Mouse (Mus musculus) bone marrow, adult 2 months (tissue): ENCODE measurements at regions not wholly inside any gene's neighbourhood (a gene's known extent, or its start where the extent isn't known, plus 50 kb on each side); places are given as distances from the start of the nearest gene placed in this dataset.

Experiments used
- H3K27ac ChIP-seq: fragments of 200-500 bp; 2 replicates; pipeline ENCODE4 v1.5.1; 2012; ENCODE audit warnings: low read depth, mild to moderate bottlenecking, control low read depth, inconsistent platforms, low read length; ENCODE audit not compliant: control insufficient read depth, poor library complexity, insufficient read depth
- H3K4me1 ChIP-seq: fragments of 200-500 bp; 2 replicates; pipeline ENCODE4 v1.6.1; 2011; ENCODE audit warnings: low read length; ENCODE audit not compliant: control insufficient read depth, insufficient read depth
- H3K4me3 ChIP-seq: fragments of 200-500 bp; replicated peaks from 2 replicates; pipeline ENCODE3; 2011; ENCODE audit warnings: mild to moderate bottlenecking, low read depth, low read length, control low read depth; ENCODE audit not compliant: control insufficient read depth
- CTCF ChIP-seq: fragments of 200-500 bp; IDR thresholded peaks from 2 replicates; pipeline ENCODE4 v1.5.1; 2011; ENCODE audit warnings: low read length, control low read depth; ENCODE audit not compliant: control insufficient read depth, insufficient read depth
- POLR2A ChIP-seq: fragments of 200-500 bp; IDR thresholded peaks from 2 replicates; pipeline ENCODE4 v1.6.1; 2011; ENCODE audit warnings: low read depth, mild to moderate bottlenecking, control low read depth, low read length, borderline replicate concordance; ENCODE audit not compliant: control insufficient read depth
- WGBS: fragments of 180-500 bp; shearing (Covaris S2); methylation state at CpG from one replicate; pipeline ENCODE4 v1.1.7; 2018; 5-methylcytosine and 5-hydroxymethylcytosine counted together

DNA sequence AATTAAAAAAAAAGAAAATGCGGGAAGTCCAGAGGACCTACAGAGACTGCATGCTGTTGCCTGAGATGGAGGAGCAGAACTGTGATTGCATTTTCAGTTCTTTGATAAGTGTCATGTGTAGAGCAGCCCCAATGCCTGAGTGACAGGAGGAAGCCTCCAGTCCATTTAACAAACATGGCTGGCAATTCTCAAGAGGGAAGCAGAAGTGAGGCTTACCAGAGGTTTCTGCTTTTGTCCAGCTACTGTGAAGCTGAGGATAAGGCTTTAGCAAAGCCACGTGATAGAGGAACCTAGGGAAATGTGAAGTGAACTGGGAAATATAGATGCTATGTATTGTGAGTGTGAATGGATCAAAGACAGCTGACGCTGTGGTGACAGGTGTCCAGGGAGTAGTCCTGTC, 56.6 kb downstream of the Sucnr1 start:
- TF ChIP-seq POLR2A (no peak), CTCF (no peak)
- WGBS = 66% methylated on average over 3 of the region's 3 CpGs
- Histone ChIP-seq H3K27ac (no peak overlapping the region), H3K4me3 (no peak overlapping the region), H3K4me1 (no peaks in the 10 kb centered on the region; the same call in 1 of the 2 replicates)

DNA sequence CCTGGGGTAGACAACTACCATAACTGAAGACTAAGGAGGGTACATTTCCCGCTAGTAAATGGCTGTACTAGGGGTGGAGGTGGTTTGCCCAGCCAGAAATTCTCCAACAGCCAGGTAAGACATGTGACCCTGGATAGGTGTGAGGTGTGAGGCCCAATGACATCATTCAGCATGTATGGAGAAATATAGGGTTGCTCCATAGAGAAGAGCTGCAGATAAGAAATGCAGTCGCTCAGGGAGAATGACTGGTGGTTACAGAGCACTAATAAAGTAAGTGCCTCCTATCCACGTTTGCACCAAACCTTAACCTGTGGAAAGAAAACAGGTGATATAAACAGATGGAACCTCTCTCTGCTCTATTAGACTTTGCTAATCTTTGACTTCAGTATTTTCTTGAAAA, 78.2 kb downstream of the Sucnr1 start:
- Histone ChIP-seq H3K27ac (no peak overlapping the region), H3K4me1 (no peaks in the 10 kb centered on the region), H3K4me3 (no peak overlapping the region)
- 68% methylated on average over 3 of the region's 3 CpGs for WGBS
- no peak for TF ChIP-seq POLR2A
- TF ChIP-seq CTCF = no peak

DNA sequence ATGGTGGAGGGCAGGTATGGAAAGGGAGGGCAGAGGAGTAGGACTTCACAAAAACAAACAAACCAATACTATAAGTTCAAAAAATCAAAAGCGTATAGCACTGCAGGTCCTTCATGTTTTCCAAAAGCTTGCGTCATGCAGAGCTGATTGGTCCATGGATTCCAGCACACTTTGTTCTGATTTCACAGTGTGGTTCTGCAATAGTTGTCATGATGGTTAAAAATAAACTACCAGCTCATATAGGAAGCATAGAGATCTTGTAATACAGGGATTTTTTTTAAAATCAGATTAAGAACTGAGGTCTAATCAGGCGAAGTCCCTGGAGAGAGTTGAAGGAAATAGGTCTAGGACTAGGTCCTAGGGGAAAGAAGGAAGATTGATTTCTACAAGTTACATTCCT, 86.0 kb downstream of the Sucnr1 start:
- Histone ChIP-seq H3K27ac (no peak overlapping the region), H3K4me3 (no peak overlapping the region), H3K4me1 (no peaks in the 10 kb centered on the region)
- TF ChIP-seq CTCF (no peak), POLR2A (no peak)
- WGBS = 75% methylated on average over 3 of the region's 3 CpGs

DNA sequence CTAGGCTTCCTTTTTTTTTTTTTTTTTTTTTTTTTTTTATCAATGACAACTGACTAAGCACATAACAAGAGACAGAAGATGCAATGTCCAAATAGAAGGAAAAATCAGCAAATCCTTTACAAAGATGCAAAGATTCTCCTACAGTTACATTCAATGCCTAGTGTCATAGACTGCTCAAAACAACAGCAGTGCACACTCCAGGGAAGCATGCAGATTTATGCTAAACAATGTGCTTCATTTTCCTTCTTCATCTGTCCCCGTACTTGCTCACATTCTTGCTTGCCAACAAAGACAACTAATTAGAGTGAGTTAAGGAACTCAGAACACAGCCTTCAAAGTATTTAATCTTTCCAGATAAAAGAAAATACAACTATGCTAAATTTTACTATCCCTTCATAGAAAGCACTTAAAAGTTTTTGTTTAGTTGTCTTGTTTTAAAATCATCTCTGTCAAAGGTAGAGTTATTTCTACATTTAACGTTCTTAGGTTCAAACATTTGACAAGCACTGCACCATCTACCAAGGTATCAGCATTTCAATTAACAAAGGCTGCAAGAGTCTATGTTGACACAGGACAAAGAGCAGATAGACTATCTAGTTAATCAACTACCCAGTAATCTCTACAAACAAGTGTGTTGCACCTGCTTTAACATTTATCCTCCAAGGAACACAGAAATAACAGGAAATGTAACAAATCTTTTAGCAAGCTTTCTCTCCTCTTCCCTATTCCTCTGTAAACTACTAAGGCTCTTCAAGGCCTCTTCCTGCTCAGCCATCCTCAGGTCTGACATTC, 86.7 kb downstream of the Sucnr1 start:
- 85% methylated on average over 2 of the region's 2 CpGs for WGBS
- Histone ChIP-seq H3K27ac (no peak overlapping the region), H3K4me3 (no peak overlapping the region), H3K4me1 (no peaks in the 10 kb centered on the region)
- TF ChIP-seq CTCF = no peak
- TF ChIP-seq POLR2A = no peak

DNA sequence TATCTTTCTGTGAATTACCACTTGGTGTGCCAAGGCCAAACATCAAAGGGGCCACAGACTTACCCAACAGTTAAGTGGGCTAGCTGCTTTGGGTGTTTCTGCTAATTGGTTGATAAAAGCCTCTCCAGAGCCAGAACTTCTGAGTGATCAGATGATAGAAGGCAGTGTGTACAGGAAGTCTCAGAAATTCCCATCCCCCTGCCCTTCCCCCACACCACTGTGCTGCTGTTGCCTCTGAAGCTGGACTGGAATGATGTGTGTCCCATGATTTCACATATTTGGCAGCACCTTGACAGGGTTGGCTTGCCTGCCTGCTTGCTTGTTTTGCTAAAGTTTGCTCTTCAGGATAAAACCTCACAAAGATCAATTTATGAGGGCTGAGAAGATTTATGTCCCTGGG, 87.9 kb downstream of the Sucnr1 start:
- Histone ChIP-seq H3K27ac (no peak overlapping the region), H3K4me1 (no peaks in the 10 kb centered on the region), H3K4me3 (no peak overlapping the region)
- TF ChIP-seq POLR2A (no peak), CTCF (no peak)

DNA sequence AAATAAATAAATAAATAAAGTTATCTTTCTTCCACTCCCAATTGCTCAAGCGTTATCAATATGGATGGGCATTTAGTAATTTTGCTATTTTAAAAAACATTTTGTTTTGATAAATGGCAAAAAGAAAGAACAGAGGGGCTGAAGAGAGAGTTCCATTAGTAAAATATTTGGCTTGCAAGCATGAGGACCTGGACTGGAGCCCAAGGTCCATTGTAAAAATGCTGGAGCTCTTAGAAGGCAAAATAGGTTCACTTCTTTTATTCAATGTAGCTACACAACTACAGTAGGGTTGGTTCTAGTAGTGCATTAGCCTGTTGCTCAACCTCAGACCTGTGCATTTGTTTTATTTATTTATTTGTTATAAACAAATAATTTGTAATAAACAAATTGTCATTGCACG, 102.8 kb downstream of the Sucnr1 start:
- no peak for TF ChIP-seq CTCF
- no peak for TF ChIP-seq POLR2A
- Histone ChIP-seq H3K27ac (no peak overlapping the region), H3K4me3 (no peak overlapping the region), H3K4me1 (no peaks in the 10 kb centered on the region)
- 89% methylated on average over 2 of the region's 2 CpGs for WGBS

DNA sequence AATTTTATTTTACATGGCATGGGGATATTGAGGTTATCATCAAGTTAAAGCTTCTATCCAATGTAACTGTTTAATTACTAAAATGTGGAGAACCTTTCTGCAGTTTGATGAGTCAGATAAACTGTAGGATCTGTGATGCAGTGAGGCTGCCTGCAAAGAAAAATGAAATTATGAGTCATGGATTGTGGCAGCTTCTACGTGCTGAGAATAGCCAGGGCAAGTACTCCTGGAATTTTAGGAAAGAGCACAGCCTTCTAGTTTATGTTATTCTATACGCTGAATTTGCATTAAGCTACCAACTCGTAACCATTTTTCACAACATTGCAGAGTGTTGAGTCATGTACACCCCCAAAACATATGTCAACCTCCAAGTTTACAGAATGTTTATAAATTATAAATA, 114.4 kb downstream of the Sucnr1 start:
- H3K27ac ChIP-seq = no peak overlapping the region
- 85% methylated on average over 3 of the region's 3 CpGs for WGBS
- no peak overlapping the region for H3K4me3 ChIP-seq
- H3K4me1 ChIP-seq = no peaks in the 10 kb centered on the region
- no peak for TF ChIP-seq POLR2A
- no peak for TF ChIP-seq CTCF

DNA sequence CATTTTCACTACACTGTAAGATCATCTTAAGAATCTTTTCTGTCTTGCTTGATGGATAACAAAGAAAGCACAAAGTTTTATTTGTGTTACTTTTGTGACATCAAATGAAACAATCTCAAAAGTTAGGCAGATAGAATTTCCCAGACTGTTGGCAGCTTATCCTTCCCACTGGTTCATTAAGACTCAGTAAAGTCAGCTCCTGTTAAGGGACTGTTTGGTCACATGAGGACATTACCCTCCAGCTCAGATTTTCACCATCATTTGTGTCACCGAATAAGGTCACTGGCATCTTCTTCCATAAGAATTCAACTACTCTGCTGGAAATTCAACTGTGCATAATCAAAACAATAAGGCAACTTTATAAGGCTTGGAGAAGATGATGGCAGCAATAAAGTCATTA, 126.3 kb downstream of the Sucnr1 start:
- Histone ChIP-seq H3K4me1 (no peaks in the 10 kb centered on the region), H3K4me3 (no peak overlapping the region), H3K27ac (no peak overlapping the region)
- TF ChIP-seq POLR2A (no peak), CTCF (no peak)
- 75% methylated on average over 1 of the region's 1 CpGs for WGBS

DNA sequence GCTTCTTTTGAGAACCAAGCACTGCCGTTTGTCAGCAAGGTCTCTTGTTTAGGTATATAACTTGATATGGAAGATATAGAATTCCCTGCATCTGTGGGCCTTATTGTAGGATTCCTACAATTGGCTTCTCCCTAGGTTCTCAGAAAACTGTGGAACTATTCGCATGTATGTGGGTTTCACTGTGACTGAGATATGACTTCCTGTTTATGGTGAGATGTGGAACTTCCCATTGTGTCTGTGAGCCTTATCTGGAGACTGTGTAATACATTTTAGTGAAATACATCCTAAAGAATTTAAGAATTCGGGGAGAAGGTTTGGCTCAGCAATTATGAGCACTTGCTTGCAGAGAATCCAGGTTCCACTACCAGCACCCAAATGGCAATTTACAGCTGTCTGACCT, 137.3 kb downstream of the Sucnr1 start:
- H3K27ac ChIP-seq = no peak overlapping the region
- TF ChIP-seq POLR2A (no peak), CTCF (no peak)
- 20% methylated on average over 3 of the region's 3 CpGs for WGBS
- H3K4me1 ChIP-seq = no peaks in the 10 kb centered on the region
- no peak overlapping the region for H3K4me3 ChIP-seq
